Mouse (Mus musculus) C2C12 (cell line): Measurements from ENCODE around the gene Hspa1a.

ENCODE experiments used
- CTCF ChIP-seq: IDR thresholded peaks from one replicate; pipeline ENCODE4 v1.5.1; 2011; ENCODE audit not compliant: control insufficient read depth, insufficient read depth, insufficient read length
- MAX ChIP-seq: IDR thresholded peaks from one replicate; pipeline ENCODE4 v1.6.1; 2011; ENCODE audit warnings: mild to moderate bottlenecking, control low read depth
- MYOD1 ChIP-seq: IDR thresholded peaks from one replicate; pipeline ENCODE4 v1.6.1; 2011; ENCODE audit warnings: low read depth; ENCODE audit not compliant: control insufficient read depth, insufficient read length
- MYOG ChIP-seq: IDR thresholded peaks from one replicate; pipeline ENCODE4 v1.6.1; 2011; ENCODE audit not compliant: control insufficient read depth, insufficient read length; ENCODE audit errors: extremely low read depth
- USF1 ChIP-seq: IDR thresholded peaks from one replicate; pipeline ENCODE4 v1.6.1; 2011; ENCODE audit warnings: low read depth, mild to moderate bottlenecking, control low read depth, moderate library complexity

GRCm38 (mm10) chr17:34953904-34954303, 18.1 kb downstream of the Hspa1a start:
- TF ChIP-seq USF1 = no peak
- TF ChIP-seq CTCF = no peak
- TF ChIP-seq MAX = no peak
- TF ChIP-seq MYOD1 = no peak
- TF ChIP-seq MYOG = no peak
